Mouse (Mus musculus) lung, postnatal 0 days (tissue): Measurements from ENCODE around the gene Gm31371. TPM values are rescaled to one million over a fixed set of nuclear protein-coding genes. Genes with fewer than 3 reads are reported as not detected.
"Not testable (repeated sequence)": the region's sequence is repeated elsewhere in the genome, so short reads cannot be mapped to it uniquely, and the experiment has no call there.

ENCODE experiments used
- ATAC-seq: fragments of 200-750 bp; cut with Nextera tagmentation; 2 replicates; pipeline ENCODE4 v1.8.0; 2017; ENCODE audit warnings: moderate library complexity
- DNase-seq: peaks from one replicate; pipeline ENCODE4 v3.0.0-alpha.2; 2016; ENCODE audit warnings: low spot score
- H3K27ac ChIP-seq: fragments of 300-500 bp; sonication (generic); 2 replicates; pipeline ENCODE4 v1.5.1; 2014; ENCODE audit warnings: antibody characterized with exemption, mild to moderate bottlenecking, low read length, mixed read lengths
- H3K27me3 ChIP-seq: fragments of 300-500 bp; sonication (generic); replicated peaks from 2 replicates; pipeline ENCODE4 v1.6.1; 2014; ENCODE audit warnings: low read length, mixed read lengths; ENCODE audit not compliant: insufficient read depth
- H3K36me3 ChIP-seq: fragments of 300-500 bp; sonication (generic); 2 replicates; pipeline ENCODE4 v1.6.1; 2014; ENCODE audit warnings: low read length, mixed read lengths; ENCODE audit not compliant: insufficient read depth
- H3K4me1 ChIP-seq: fragments of 300-500 bp; sonication (generic); 2 replicates; pipeline ENCODE4 v1.6.1; 2014; ENCODE audit warnings: antibody characterized with exemption, low read depth, low read length, mixed read lengths; ENCODE audit not compliant: insufficient read depth
- H3K4me2 ChIP-seq: fragments of 300-500 bp; sonication (generic); replicated peaks from 2 replicates; pipeline ENCODE4 v1.6.1; 2014; ENCODE audit warnings: low read depth, mild to moderate bottlenecking, low read length, moderate library complexity, mixed read lengths
- H3K4me3 ChIP-seq: fragments of 300-500 bp; sonication (generic); 2 replicates; pipeline ENCODE4 v1.5.1; 2014; ENCODE audit warnings: low read depth, low read length
- H3K9ac ChIP-seq: fragments of 300-500 bp; sonication (generic); replicated peaks from 2 replicates; pipeline ENCODE4 v1.6.1; 2014; ENCODE audit warnings: low read depth, mild to moderate bottlenecking
- H3K9me3 ChIP-seq: fragments of 300-500 bp; sonication (generic); 2 replicates; pipeline ENCODE4 v1.6.1; 2016; ENCODE audit warnings: low read length, mixed read lengths
- WGBS: fragments of 180-500 bp; shearing (Covaris S2); extraction: QIAGEN DNeasy Blood & Tissue Kit; methylation state at CpG from one replicate; pipeline ENCODE4 v1.1.7; 2014; 5-methylcytosine and 5-hydroxymethylcytosine counted together
- polyA plus RNA-seq: library from polyadenylated mRNA; unstranded; fragments of >200 nt; fragmentation: Nextera tagmentation; extraction: Ambion mirVana; gene quantifications from 2 replicates; pipeline ENCODE4 v1.2.1, GENCODE M21; 2015

The Gm31371 gene
- polyA plus RNA-seq, 1 experiment from 2014 or later, result not detected

- not testable (repeated sequence) for H3K4me2 ChIP-seq, H3K9me3 ChIP-seq, H3K4me3 ChIP-seq, H3K9ac ChIP-seq, H3K4me1 ChIP-seq, H3K36me3 ChIP-seq, H3K27ac ChIP-seq, H3K27me3 ChIP-seq, ATAC-seq, DNase-seq
- 92% methylated on average over 6 of the region's 6 CpGs for WGBS
These were observed 72.0 kb downstream of the Gm31371 start for GRCm38 (mm10) chr8:19975237-19975636.

Other genes with a start within 250 kb of the Gm31371 start
- gene 4930467E23Rik, start 173.8 kb upstream of the Gm31371 start, polyA plus RNA-seq, result 0.07 TPM in 1 of 2 replicates, not detected in the other